Mouse (Mus musculus) heart, postnatal 0 days (tissue): ENCODE measurements at regions not wholly inside any gene's neighbourhood (a gene's known extent, or its start where the extent isn't known, plus 50 kb on each side); places are given as distances from the start of the nearest gene placed in this dataset.

Experiments used
- ATAC-seq: fragments of 200-750 bp; cut with Nextera tagmentation; 2 replicates; pipeline ENCODE4 v1.8.0; 2017; ENCODE audit warnings: low read depth, moderate number of reproducible peaks, moderate library complexity; ENCODE audit not compliant: insufficient read depth
- DNase-seq: peaks from one replicate; pipeline ENCODE4 v3.0.0-alpha.2; 2016; ENCODE audit warnings: low spot score
- H3K27ac ChIP-seq: fragments of 300-500 bp; sonication (generic); 2 replicates; pipeline ENCODE4 v1.5.1; 2014; ENCODE audit warnings: low read depth, mild to moderate bottlenecking
- H3K27me3 ChIP-seq: fragments of 300-500 bp; sonication (generic); 2 replicates; pipeline ENCODE4 v1.6.1; 2014; ENCODE audit warnings: low read length, mixed read lengths; ENCODE audit not compliant: control insufficient read depth, insufficient read depth
- H3K36me3 ChIP-seq: fragments of 300-500 bp; sonication (generic); replicated peaks from 2 replicates; pipeline ENCODE4 v1.6.1; 2014; ENCODE audit warnings: low read length, mixed read lengths; ENCODE audit not compliant: control insufficient read depth, insufficient read depth
- H3K4me1 ChIP-seq: fragments of 300-500 bp; sonication (generic); 2 replicates; pipeline ENCODE4 v1.6.1; 2014; ENCODE audit warnings: antibody characterized with exemption; ENCODE audit not compliant: control insufficient read depth, insufficient read depth
- H3K4me2 ChIP-seq: fragments of 300-500 bp; sonication (generic); 2 replicates; pipeline ENCODE4 v1.6.1; 2014; ENCODE audit warnings: low read depth, mild to moderate bottlenecking, low read length, moderate library complexity
- H3K4me3 ChIP-seq: fragments of 300-500 bp; sonication (generic); 2 replicates; pipeline ENCODE4 v1.5.1; 2014; ENCODE audit warnings: low read depth, low read length
- H3K9ac ChIP-seq: fragments of 300-500 bp; sonication (generic); replicated peaks from 2 replicates; pipeline ENCODE4 v1.6.1; 2014; ENCODE audit warnings: low read depth, low read length, mixed read lengths
- H3K9me3 ChIP-seq: fragments of 300-500 bp; sonication (generic); replicated peaks from 2 replicates; pipeline ENCODE4 v1.6.1; 2016; ENCODE audit warnings: low read length; ENCODE audit not compliant: control insufficient read depth
- CTCF ChIP-seq: IDR thresholded peaks from 2 replicates; pipeline ENCODE4 v1.5.1; 2016; ENCODE audit warnings: antibody characterized with exemption, control low read depth, low read depth
- EP300 ChIP-seq: IDR thresholded peaks from 2 replicates; pipeline ENCODE4 v1.6.1; 2016; ENCODE audit warnings: antibody characterized with exemption, low read depth
- WGBS: fragments of 180-500 bp; shearing (Covaris S2); extraction: QIAGEN DNeasy Blood & Tissue Kit; methylation state at CpG from one replicate; pipeline ENCODE4 v1.1.7; 2014; 5-methylcytosine and 5-hydroxymethylcytosine counted together

DNA sequence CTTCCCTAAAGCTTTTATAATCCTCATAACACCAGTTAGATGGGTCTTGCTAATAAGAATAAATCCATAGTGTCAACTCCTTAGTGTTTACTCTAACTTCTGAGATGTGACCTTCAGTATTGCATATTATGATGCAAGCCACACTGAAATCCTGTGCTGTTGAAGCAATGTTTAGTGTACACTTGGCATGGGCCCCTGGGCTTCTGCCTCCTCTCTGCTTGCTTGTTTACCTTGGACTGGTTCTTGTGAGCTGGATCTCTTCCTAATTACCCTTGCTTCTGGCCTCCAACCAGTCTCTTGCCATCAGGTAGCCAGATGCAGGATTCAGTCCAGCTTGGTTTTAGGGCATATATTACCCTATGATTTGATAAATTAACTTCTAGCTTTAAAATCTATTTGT is 57.0 kb downstream of the Rgs2 start:
- Histone ChIP-seq H3K27ac (no peak overlapping the region), H3K36me3 (no peaks in the 10 kb centered on the region), H3K9ac (no peak overlapping the region), H3K9me3 (no peaks in the 10 kb centered on the region), H3K4me3 (no peak overlapping the region), H3K4me1 (no peaks in the 10 kb centered on the region), H3K4me2 (no peak overlapping the region), H3K27me3 (no peaks in the 10 kb centered on the region)
- DNase-seq: no peak
- TF ChIP-seq CTCF: no peak
- TF ChIP-seq EP300: no peak
- ATAC-seq: no peak

DNA sequence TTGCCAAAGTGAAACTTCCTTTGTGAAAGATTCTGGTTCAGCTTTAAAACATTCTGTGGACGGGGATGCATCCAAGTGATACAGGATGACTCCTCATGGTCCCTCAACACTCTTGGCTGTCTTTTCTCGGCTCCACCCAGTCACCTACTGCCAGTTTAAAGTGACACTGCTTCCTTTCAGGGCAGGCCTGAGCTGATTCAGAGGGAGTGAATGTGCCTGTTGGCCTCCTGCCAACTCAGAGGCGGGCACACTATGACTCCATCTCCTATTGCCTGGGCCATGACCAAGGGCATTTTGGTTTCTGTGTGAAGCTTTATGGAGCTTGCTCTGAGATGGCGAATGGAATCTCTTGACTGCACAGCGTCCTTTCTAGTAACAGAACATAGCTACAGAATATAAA is 62.5 kb downstream of the Rgs2 start:
- Histone ChIP-seq H3K4me1 (no peaks in the 10 kb centered on the region), H3K9me3 (no peaks in the 10 kb centered on the region), H3K4me3 (no peak overlapping the region), H3K27me3 (no peaks in the 10 kb centered on the region), H3K4me2 (no peak overlapping the region), H3K36me3 (no peaks in the 10 kb centered on the region), H3K9ac (no peak overlapping the region), H3K27ac (no peak overlapping the region)
- 32% methylated on average over 5 of the region's 5 CpGs for WGBS
- TF ChIP-seq EP300 (no peak), CTCF (no peak)
- ATAC-seq (peak; percentile 92), DNase-seq (peak; percentile 72)

DNA sequence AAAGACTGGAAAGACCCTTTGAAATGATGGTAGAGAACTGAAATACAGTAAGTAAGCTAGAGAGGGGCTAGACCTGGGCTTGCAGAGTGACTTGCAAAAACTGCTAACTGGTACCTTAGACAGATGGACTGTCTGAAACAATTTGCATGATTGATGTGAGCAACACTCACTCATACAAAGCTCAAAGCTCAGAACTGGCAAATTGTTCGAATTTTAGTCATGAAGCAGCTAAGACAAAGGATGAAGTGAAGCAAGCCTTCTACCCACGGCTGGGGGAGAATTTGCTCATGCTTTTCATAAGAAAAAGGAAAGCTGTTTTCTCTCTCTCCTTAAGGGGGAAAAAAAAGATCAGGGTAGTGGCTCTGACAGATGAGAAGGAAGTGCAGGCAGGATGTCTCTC is 64.5 kb downstream of the Rgs2 start:
- Histone ChIP-seq H3K27me3 (no peaks in the 10 kb centered on the region), H3K27ac (no peak overlapping the region), H3K4me2 (no peak overlapping the region), H3K4me1 (no peaks in the 10 kb centered on the region), H3K36me3 (no peaks in the 10 kb centered on the region), H3K9ac (no peak overlapping the region), H3K9me3 (no peaks in the 10 kb centered on the region), H3K4me3 (no peak overlapping the region)
- DNase-seq (no peak), ATAC-seq (no peak)
- WGBS: 39% methylated on average over 2 of the region's 2 CpGs
- TF ChIP-seq EP300 (no peak), CTCF (no peak)

DNA sequence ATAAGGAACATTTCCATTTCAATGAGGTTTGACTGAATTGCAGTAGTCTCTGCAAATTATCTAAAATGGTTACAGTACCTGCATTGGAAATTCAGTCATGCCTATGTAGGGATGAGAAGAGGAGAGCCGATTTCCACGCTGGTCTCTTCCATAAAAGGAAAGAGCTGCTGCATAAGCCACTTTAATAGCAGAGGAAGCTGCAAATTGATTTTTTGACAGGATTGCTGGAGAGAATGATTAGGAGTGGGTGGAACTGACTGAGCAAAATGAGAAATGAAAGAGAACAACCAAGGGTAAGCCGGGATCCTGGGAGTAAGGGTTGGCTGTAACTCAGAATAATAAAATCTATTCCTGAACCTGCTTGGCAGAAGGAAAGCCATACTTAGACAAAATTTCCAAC is 65.4 kb downstream of the Rgs2 start:
- no peaks in the 10 kb centered on the region for H3K4me1 ChIP-seq
- no peaks in the 10 kb centered on the region for H3K36me3 ChIP-seq
- no peak overlapping the region for H3K4me3 ChIP-seq
- H3K27ac ChIP-seq: no peak overlapping the region
- no peak overlapping the region for H3K9ac ChIP-seq
- DNase-seq (no peak), ATAC-seq (no peak)
- no peaks in the 10 kb centered on the region for H3K27me3 ChIP-seq
- H3K9me3 ChIP-seq: no peaks in the 10 kb centered on the region
- TF ChIP-seq CTCF (no peak), EP300 (no peak)
- no peak overlapping the region for H3K4me2 ChIP-seq
- 74% methylated on average over 3 of the region's 3 CpGs for WGBS

DNA sequence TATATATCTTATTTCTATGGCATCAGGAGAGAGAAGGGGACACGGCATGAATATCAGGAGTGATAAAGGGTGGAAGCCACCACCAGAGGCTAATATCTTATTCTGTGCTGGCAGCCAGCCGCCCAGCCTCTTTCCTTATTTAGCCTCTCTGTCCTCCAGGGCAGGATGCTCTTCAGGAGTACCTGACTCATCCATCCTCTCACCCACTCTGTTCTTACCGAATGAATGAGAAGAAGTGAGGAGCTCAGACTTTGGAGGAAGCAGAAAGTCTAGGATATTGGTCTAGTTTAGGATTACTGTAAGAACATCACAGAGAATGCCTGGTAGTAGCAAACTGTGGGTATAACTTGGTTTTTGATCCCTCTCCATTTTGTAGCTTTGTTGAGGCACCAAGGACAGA is 73.2 kb downstream of the Rgs2 start:
- TF ChIP-seq EP300 (no peak), CTCF (no peak)
- Histone ChIP-seq H3K4me3 (no peak overlapping the region), H3K9ac (no peak overlapping the region), H3K4me2 (no peak overlapping the region), H3K27ac (no peak overlapping the region), H3K36me3 (no peaks in the 10 kb centered on the region), H3K27me3 (no peaks in the 10 kb centered on the region), H3K4me1 (no peaks in the 10 kb centered on the region), H3K9me3 (no peaks in the 10 kb centered on the region)
- DNase-seq: no peak
- 35% methylated on average over 3 of the region's 3 CpGs for WGBS
- ATAC-seq: no peak

DNA sequence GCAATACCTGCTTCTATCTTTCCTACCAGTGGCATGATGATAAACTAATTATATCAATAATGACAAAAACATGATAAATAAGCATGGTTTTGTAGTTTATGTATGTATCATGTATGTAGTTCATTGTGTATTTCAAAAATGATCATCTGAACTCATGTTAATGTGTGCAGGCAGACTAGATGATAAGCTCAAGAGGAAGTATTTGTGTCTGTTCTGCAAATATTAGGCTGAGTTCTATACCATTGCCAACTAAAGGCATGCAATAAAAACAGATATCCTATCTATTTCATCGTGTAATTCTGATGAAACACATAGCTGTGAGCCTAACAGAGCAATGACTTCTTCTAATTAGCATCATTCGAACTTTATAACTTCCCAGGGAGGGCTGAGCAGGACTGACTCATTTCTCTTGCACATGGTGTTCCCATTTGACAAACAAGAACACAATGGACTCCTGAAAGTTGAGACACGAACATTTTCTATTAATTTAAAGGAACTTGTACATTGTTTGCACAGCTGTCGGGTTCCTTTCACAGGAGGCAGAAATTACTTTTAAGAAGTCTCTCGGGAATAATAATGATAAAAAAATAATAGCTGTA is 74.3 kb downstream of the Rgs2 start:
- H3K9ac ChIP-seq: no peak overlapping the region
- no peak overlapping the region for H3K4me2 ChIP-seq
- no peak overlapping the region for H3K4me3 ChIP-seq
- WGBS: 54% methylated on average over 5 of the region's 5 CpGs
- DNase-seq: no peak
- no peaks in the 10 kb centered on the region for H3K9me3 ChIP-seq
- no peak overlapping the region for H3K27ac ChIP-seq
- no peaks in the 10 kb centered on the region for H3K4me1 ChIP-seq
- H3K36me3 ChIP-seq: no peaks in the 10 kb centered on the region
- TF ChIP-seq CTCF (no peak), EP300 (no peak)
- H3K27me3 ChIP-seq: no peaks in the 10 kb centered on the region
- ATAC-seq: no peak
